Mouse (Mus musculus) A20 (cell line): ENCODE data around the gene Nol3.

Source experiments
- DNase-seq: peaks from one replicate; pipeline ENCODE4 v3.0.0-alpha.2; 2011; ENCODE audit warnings: low read depth, low spot score

The Nol3 gene

DNA sequence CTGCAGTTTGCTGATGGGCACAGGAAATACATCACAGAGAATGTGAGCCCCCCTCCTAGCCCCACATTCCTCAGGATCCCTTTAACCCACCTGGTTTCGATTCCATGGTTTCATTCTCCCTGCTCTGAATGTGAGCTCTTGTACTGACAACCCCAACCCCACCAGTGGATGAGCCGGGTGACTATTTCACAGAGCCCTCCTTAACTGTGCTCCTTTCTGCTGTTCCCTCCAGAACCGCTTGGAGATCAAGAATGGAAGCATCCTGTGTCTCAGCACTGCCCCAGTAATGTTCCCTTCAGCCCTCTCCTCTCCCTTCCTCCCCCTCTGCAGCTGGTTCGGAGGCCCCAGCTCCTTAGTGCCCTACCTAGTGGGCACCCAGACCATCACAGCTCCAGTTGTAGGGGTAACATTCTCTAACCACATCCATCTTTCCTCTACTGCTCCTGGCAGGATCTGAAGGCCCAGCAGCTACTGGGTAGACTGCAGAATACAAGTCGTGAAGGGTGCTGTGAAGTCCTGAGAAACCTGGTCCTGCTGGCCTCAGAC, 30.3 kb downstream of the Nol3 start:
- DNase-seq: no peak

DNA sequence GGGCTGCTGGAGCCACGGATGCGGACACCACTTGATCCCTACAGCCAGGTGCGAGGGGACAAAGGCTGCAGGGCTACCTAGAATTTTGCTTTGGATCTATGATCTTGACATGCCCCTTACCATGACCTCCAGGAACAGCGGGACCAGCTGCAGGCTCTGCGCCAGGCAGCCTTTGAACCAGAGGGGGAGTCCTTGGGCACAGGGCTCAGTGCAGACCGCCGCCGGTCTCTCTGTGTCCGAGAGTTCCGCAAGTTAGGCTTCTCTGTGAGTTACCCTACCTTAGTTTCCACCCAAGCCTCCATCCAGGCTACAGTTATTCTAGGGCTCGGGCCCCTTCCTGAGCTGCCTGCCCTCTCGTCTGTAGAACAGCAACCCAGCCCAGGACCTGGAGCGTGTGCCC, 31.7 kb downstream of the Nol3 start:
- DNase-seq: no peak

GRCm38 (mm10) chr8:105308428-105308827, 32.5 kb downstream of the Nol3 start:
- no peak for DNase-seq

GRCm38 (mm10) chr8:105309142-105309847, 33.4 kb downstream of the Nol3 start:
- DNase-seq: no peak

DNA sequence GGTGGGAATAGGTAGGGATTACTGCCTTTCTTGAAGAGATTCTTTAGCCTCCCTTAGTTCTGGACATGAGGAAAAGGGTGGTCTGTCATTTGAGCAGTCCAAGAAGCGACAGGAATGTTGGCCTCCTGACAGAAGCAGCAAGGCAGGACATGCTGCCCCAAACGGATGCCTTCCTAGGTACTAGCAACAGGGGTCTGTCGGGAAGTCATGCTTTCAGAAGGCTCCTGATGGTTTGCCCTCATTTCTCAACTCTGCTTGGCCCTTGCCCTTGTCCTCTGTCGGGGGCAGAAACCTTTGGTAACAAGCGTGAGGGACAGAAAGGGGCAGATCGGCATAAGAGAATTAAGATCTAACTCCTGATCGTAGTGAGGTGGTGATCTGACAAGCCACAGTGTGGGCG, 34.2 kb downstream of the Nol3 start:
- DNase-seq: no peak

GRCm38 (mm10) chr8:105311718-105312117, 35.8 kb downstream of the Nol3 start:
- no peak for DNase-seq

DNA sequence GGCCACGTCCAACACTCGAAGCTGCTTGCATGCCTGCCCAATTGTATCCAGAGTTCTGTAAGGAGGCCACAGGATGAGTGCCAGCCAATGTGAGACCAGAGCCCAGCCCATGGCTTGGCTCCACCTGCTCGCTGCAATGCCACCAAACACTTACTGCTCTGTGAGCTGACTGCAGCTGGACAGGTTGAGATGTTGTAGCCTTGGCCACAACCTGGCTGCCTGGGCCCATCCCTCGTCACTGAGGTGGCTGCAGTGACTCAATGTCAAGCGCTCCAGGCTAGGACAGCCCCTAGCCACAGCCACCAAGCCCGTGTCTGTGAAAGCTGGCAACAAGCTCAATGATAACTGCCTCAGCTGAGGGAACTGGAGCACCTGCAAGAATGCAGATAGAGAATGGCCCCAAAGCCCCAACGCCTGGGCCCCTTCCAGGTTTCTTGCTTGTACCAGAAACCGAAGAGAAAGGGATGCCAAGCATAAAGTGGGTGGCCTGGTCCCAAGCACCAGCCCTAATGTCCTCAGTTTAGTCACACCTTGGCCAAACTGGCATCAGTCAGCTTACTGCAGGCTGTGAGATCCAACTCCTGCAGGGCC, 37.0 kb downstream of the Nol3 start:
- DNase-seq: no peak

GRCm38 (mm10) chr8:105313622-105314402, 37.9 kb downstream of the Nol3 start:
- no peak for DNase-seq

DNA sequence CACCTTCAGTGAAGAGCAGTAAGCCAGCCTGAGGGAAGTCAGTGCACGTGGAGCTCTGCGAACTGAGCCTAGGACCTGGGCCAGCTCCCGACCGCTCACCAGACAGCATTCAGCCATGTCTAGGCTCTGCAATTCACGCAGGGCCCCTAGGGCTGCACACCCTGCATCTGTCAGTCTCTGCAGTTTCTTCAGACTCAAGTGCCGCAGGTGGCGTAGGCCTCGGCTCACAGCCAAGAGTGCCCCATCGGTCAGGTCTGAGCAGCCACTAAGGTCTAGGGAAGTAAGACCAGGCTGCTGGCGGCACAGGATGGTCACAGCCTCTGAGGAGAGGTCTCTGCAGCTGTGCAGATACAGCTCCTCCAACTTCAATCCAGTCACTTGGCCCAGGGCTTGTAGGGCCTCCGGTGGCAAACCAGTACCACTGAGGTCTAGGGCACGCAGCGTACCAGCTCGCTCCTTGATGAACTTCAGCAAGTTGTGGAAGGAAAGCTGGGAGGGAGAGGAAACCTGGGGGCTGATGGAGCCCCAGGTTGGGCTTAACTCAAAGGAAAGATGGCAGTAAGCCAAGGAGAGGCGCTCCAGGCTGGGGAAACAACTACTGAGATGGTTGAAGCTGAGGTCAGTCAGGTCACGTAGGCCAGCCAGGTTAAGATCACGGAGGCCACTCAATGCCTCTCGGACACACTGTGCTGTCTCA, 39.3 kb downstream of the Nol3 start:
- no peak for DNase-seq

DNA sequence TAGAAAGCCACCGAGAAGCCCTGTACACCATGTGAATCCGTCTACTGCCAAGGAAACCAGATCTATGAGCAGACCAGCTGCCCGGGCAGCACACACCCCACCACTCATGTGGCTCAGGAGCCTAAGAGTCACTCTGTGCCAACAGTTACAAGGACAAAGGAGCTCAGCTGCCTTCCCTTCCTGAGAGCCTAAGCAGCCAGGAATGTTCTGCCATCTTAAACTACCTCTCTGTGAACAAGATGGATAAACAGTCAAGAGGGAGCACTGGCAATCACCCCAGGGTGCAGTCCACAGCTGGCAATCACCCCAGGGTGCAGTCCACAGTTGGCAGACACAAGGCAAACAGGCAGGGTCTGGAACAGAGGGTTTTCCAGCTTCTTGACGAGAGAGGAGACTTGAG, 42.0 kb downstream of the Nol3 start:
- DNase-seq: no peak

- no peak for DNase-seq
Observed at GRCm38 (mm10) chr8:105318662-105319190, 42.8 kb downstream of the Nol3 start.

DNA sequence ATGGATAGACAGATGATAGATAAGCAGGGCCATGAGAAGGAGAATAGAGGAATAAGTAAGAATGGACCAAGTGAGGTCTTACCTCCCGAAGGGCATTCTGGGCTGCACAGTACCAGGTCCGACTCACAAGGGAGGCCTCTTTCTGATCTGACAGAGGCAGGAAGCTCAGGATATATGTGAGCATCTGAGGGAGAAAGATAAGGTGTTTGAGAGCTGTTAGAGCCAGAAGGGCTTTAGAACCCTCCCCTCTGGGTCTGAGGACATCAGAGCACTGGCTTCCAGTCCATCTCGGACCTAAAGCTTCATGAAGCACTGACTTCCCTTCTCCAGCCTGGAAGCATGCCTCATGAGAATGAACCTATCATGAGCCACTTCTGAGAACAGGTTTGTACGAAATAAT, 47.2 kb downstream of the Nol3 start:
- DNase-seq: no peak

GRCm38 (mm10) chr8:105325641-105326093, 49.7 kb downstream of the Nol3 start:
- no peak for DNase-seq

GRCm38 (mm10) chr8:105326141-105326672, 50.3 kb downstream of the Nol3 start, which contains the start of the genes Lrrc29 and Tmem208:
Gene Lrrc29, minus strand, starts transcription at chr8:105326278.
Gene Tmem208, plus strand, starts transcription at chr8:105326354.
- peak; percentile 98 for DNase-seq

DNA sequence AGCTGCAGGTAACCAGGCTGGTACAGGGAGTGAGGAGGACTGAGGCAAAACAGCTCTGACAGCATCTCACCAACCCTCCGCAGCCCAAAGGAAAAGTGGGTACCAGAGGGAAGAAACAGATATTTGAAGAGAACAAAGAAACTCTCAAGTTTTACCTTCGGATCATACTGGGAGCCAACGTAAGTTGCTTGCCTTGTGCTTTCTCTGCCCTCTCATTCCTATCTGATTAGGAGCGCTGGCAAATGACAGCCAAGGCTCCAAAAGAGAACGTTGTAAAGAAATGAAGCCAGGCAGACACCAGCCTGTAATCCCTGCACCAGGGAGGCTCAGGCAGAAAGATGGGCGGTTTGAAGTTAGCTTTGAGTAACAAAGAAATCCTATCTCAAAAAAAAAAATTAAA, 51.0 kb downstream of the Nol3 start:
- no peak for DNase-seq

DNA sequence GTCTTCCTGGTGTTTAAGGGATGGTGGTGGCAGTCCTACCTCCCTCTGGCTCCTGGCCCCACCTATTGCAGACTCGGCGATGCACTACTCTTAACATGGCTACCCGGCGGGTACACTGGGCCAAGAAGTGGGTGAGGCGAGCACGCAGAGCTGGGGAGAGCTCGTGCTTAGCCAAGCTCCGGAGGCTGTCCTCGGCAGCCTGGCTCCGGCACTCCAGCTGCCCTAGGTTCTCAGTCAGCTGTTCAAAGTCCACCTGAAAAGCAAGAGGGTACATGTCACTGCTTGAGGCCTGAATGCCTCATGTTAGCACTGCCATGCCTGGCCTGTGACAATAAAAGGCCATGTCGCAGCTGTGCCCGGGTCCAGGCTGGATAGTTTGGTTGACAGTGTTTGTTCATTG, 54.4 kb downstream of the Nol3 start:
- DNase-seq: no peak

DNA sequence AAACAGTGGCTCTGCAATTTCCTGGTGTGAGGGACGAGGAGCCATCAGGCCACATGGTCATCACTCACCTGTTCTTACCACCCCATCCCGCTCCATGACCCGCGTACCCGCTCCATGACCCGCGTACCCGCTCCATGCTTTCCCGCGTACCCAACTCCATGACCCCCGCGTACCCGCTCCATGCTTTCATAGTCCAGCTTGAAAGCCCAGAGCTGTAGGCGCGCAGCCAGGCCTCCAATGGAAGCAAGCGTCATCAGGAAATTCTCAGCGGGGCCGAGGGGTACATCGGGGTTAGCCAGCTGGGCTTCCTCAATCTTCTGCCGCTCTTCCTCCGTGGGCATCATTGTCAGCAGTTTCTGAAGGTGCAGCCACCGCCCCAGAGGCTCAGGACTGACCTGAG, 55.5 kb downstream of the Nol3 start:
- no peak for DNase-seq
